Mouse (Mus musculus) CH12.LX (cell line): ENCODE data around the gene Ppp2r5e. TPM values are rescaled to one million over a fixed set of nuclear protein-coding genes. Genes with fewer than 3 reads are reported as not detected.

Experiments used
- DNase-seq: peaks from one replicate; pipeline ENCODE4 v3.0.0-alpha.2; 2013; ENCODE audit errors: extremely low read depth
- H3K27ac ChIP-seq: 2 replicates; pipeline ENCODE4 v1.5.1; 2012; ENCODE audit warnings: low read depth, mild to moderate bottlenecking, control low read depth, moderate library complexity; ENCODE audit not compliant: insufficient read depth
- H3K27me3 ChIP-seq: replicated peaks from 2 replicates; pipeline ENCODE3; 2012; ENCODE audit warnings: inconsistent platforms
- H3K36me3 ChIP-seq, 2 experiments: replicated peaks in 1 of 2; 2 replicates each; pipeline versions ENCODE3 to v1.6.1; 2012; ENCODE audit warnings: inconsistent platforms in 1 of 2, low read length in 1 of 2, mild to moderate bottlenecking in 1 of 2, mixed read lengths in 1 of 2, moderate library complexity in 1 of 2; ENCODE audit not compliant: control insufficient read depth in 1 of 2, insufficient read depth in 1 of 2
- H3K4me1 ChIP-seq, 2 experiments: 2 replicates each; pipeline ENCODE4 v1.6.1; 2012; ENCODE audit warnings: inconsistent platforms in 1 of 2, moderate library complexity in 1 of 2; ENCODE audit not compliant: insufficient read depth in 2 of 2, control insufficient read depth in 1 of 2
- H3K4me2 ChIP-seq: 2 replicates; pipeline ENCODE4 v1.6.1; 2012; ENCODE audit warnings: low read depth, mild to moderate bottlenecking, control low read depth; ENCODE audit not compliant: poor library complexity, insufficient read depth, severe bottlenecking
- H3K4me3 ChIP-seq, 3 experiments: fragments of 150-350 bp in 1 of 3; sonication (generic) in 1 of 3; replicated peaks in 1 of 3; 2 replicates each; pipeline versions ENCODE3 to v1.5.1; 2011 to 2012; ENCODE audit warnings: low read depth in 2 of 3, low read length in 2 of 3, mild to moderate bottlenecking in 2 of 3, moderate library complexity in 2 of 3, control low read depth in 1 of 3, improper control_type of control experiment in 1 of 3, inconsistent platforms in 1 of 3, mixed read lengths in 1 of 3; ENCODE audit not compliant: poor library complexity in 1 of 3
- H3K79me2 ChIP-seq: replicated peaks from 2 replicates; pipeline ENCODE4 v1.6.1; 2012; ENCODE audit warnings: mild to moderate bottlenecking, moderate library complexity; ENCODE audit not compliant: control insufficient read depth, poor library complexity, insufficient read depth, severe bottlenecking; ENCODE audit errors: extremely low read depth
- H3K9ac ChIP-seq: 2 replicates; pipeline ENCODE4 v1.6.1; 2012; ENCODE audit warnings: low read depth, mild to moderate bottlenecking, control low read depth, moderate library complexity; ENCODE audit not compliant: insufficient read depth
- H3K9me3 ChIP-seq: replicated peaks from 2 replicates; pipeline ENCODE3; 2012; ENCODE audit warnings: low read length, inconsistent platforms, mixed read lengths
- BHLHE40 ChIP-seq: IDR thresholded peaks from 2 replicates; pipeline ENCODE4 v1.6.1; 2011; ENCODE audit warnings: mild to moderate bottlenecking, low read depth, low read length, improper control_type of control experiment
- CHD2 ChIP-seq: IDR thresholded peaks from 2 replicates; pipeline ENCODE4 v1.6.1; 2011; ENCODE audit warnings: low read length, improper control_type of control experiment
- CTCF ChIP-seq, 2 experiments: IDR thresholded peaks in 1 of 2; conservative IDR thresholded peaks in 1 of 2; 2 replicates each; pipeline ENCODE4 v1.5.1; 2011 to 2012; ENCODE audit warnings: low read depth in 2 of 2, low read length in 2 of 2, improper control_type of control experiment in 1 of 2, inconsistent platforms in 1 of 2, mild to moderate bottlenecking in 1 of 2, moderate library complexity in 1 of 2
- E2F4 ChIP-seq: IDR thresholded peaks from 2 replicates; pipeline ENCODE4 v1.6.1; 2011; ENCODE audit warnings: low read depth, low read length, improper control_type of control experiment; ENCODE audit not compliant: insufficient replicate concordance
- GABPA ChIP-seq: IDR thresholded peaks from 2 replicates; pipeline ENCODE4 v1.6.1; 2012; ENCODE audit warnings: low read depth, low read length, improper control_type of control experiment, inconsistent platforms; ENCODE audit not compliant: insufficient replicate concordance
- KAT2A ChIP-seq: IDR thresholded peaks from 2 replicates; pipeline ENCODE4 v1.6.1; 2012; ENCODE audit warnings: low read length, improper control_type of control experiment, inconsistent platforms; ENCODE audit not compliant: insufficient replicate concordance
- MXI1 ChIP-seq: IDR thresholded peaks from 2 replicates; pipeline ENCODE4 v1.6.1; 2011; ENCODE audit warnings: mild to moderate bottlenecking, low read depth, low read length, improper control_type of control experiment
- PAX5 ChIP-seq: IDR thresholded peaks from 2 replicates; pipeline ENCODE4 v1.6.1; 2012; ENCODE audit warnings: low read length, inconsistent platforms, mixed read lengths
- POLR2AphosphoS2 ChIP-seq: IDR thresholded peaks from 2 replicates; pipeline ENCODE4 v1.6.1; 2011; ENCODE audit warnings: low read depth, low read length, improper control_type of control experiment
- RAD21 ChIP-seq: IDR thresholded peaks from 2 replicates; pipeline ENCODE4 v1.6.1; 2011; ENCODE audit warnings: low read depth, mild to moderate bottlenecking, low read length, improper control_type of control experiment, moderate library complexity
- SMC3 ChIP-seq: IDR thresholded peaks from 2 replicates; pipeline ENCODE4 v1.6.1; 2011; ENCODE audit warnings: low read depth, low read length, improper control_type of control experiment
- TBP ChIP-seq: conservative IDR thresholded peaks from 2 replicates; pipeline ENCODE4 v1.6.1; 2011; ENCODE audit warnings: low read depth, low read length, improper control_type of control experiment
- USF2 ChIP-seq: conservative IDR thresholded peaks from 2 replicates; pipeline ENCODE4 v1.6.1; 2011; ENCODE audit warnings: low read depth, low read length, improper control_type of control experiment
- ZC3H11A ChIP-seq: IDR thresholded peaks from 2 replicates; pipeline ENCODE4 v1.6.1; 2012; ENCODE audit warnings: low read depth, mild to moderate bottlenecking, inconsistent platforms, low read length, improper control_type of control experiment
- ZKSCAN1 ChIP-seq: IDR thresholded peaks from 2 replicates; pipeline ENCODE4 v1.6.1; 2012; ENCODE audit warnings: low read depth, inconsistent platforms, low read length, improper control_type of control experiment, borderline replicate concordance
- dilution Hi-C: fragments of 300-500 bp; cut with MboI; formaldehyde crosslinking; loops from 2 replicates; pipeline ENCODE4 v1.14.3; 2020; ENCODE audit warnings: low sequenced_read_pairs; ENCODE audit not compliant: extremely low pct_unique_long_range_greater_than_20kb, extremely low pct_ligation_motif_present
- in situ Hi-C: fragments of 300-500 bp; cut with MboI; formaldehyde crosslinking; loops from 3 replicates; pipeline ENCODE4 v1.14.3; 2019; ENCODE audit warnings: low sequenced_read_pairs, low pct_ligation_motif_present, low pct_unique_long_range_greater_than_20kb, mixed read lengths
- polyA plus RNA-seq: library from polyadenylated mRNA; unstranded; fragments of >175 nt; gene quantifications from 2 replicates; pipeline ENCODE4 v1.2.1, GENCODE M21; 2012; ENCODE audit warnings: low read depth; ENCODE audit not compliant: insufficient read length
- total RNA-seq, 2 experiments: library from RNA; depleted of rRNA; stranded (reverse); fragments of 300-350 nt in 1 of 2; fragments of >200 nt in 1 of 2; gene quantifications; 2 replicates each; pipeline ENCODE4 v1.2.3; 2012 to 2014

Gene Ppp2r5e
- total and polyA plus RNA-seq, 3 experiments: 9.3 to 21.7 (median 10.0) TPM

DNA sequence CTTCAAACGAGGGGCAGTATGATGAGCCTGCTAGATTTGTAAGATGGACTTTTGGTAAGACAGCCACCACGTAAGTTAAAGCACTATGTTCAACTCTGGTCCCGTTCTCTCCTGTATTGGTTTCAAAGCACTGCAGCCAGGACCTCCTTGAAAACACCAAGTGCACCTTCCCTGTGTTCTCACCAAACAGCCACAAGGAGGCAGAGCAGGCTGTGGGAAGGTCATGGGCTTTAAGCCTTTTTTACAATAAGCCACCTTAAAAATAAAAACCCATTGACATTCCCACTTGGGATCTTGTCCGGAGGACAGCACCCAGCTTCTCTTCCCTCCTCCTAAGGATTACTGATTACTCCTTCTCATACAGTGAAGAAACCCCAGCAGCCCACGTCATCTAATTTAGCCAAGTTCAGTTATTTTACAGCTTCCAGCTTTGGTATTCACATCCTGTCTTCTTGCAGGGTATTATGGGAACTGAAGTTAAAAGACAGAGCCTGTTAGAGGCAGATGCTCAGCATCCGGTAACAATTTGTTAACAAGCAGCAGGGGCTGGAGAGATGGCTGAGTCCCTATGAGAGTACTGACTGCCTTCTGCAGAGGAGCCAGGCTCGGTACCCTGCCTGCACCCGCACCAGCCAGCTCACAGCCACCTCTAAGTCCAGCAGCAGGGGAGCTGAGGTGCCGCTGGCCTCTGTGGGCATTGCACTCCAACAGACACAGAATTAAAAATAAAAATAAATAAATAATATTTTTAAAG lies 131.9 kb downstream of the Ppp2r5e start:
- dilution Hi-C loops (no loop called here), in situ Hi-C loops (loop anchor here (10.0 kb wide), 1 partner anchor 311 kb away; no protein-coding TSS in a partner anchor)
- no peaks in the 10 kb centered on the region for H3K79me2 ChIP-seq
- no peak overlapping the region for H3K4me2 ChIP-seq
- H3K36me3 ChIP-seq: peaks cover 44 to 85% of the 10 kb centered on the region in 2 experiments
- H3K27ac ChIP-seq: no peak overlapping the region
- no peak for TF ChIP-seq MXI1
- no peak for TF ChIP-seq CHD2
- TF ChIP-seq E2F4: no peak
- TF ChIP-seq GABPA: no peak
- peak; percentile 87 for TF ChIP-seq SMC3
- TF ChIP-seq KAT2A: no peak
- 0 out of 2 replicates have a peak, but pooled peaks have one; percentile 6 for TF ChIP-seq ZC3H11A
- peak in 1 of 2 experiments; percentile 79; a peak in 2 of 4 replicates for TF ChIP-seq CTCF (conservative IDR thresholded peaks at IDR 0.05 in 1 of 2, IDR thresholded peaks at IDR 0.05 in 1 of 2; ENCODE audit: low read depth in 2 of 2, low read length in 2 of 2)
- no peak for TF ChIP-seq PAX5
- peak; percentile 75 for TF ChIP-seq RAD21
- TF ChIP-seq, all 38 proteins: peak for 4
- H3K9me3 ChIP-seq: no peaks in the 10 kb centered on the region
- H3K27me3 ChIP-seq: no peaks in the 10 kb centered on the region
- no peaks in the 10 kb centered on the region for H3K4me1 ChIP-seq
- DNase-seq: peak; percentile 17
- no peak overlapping the region for H3K9ac ChIP-seq
- H3K4me3 ChIP-seq: no peak overlapping the region

DNA sequence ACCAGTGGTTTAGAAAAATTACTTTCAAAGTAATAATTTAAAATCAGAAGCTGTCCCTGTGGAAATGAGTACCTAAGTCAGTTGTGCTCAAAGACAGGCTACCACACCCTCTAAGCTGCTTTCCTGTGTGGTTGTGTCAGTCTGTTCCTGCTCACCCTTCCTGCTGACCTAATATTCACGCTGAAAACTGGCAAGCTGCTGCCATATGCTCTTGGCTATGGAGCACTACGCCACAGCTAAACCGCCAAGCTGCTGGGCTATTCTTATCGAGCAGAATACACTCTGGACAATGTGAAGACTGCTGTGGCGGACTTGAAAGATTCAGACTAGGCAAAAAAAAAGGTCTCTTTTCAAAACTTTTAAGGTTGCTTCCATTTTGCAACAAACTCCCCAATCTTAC lies 135.5 kb downstream of the Ppp2r5e start:
- Histone ChIP-seq H3K9ac (no peak overlapping the region), H3K4me2 (no peak overlapping the region), H3K4me1 (no peaks in the 10 kb centered on the region), H3K79me2 (no peaks in the 10 kb centered on the region), H3K9me3 (no peaks in the 10 kb centered on the region), H3K27me3 (no peaks in the 10 kb centered on the region), H3K4me3 (no peak overlapping the region), H3K36me3 (peaks cover 33 to 78% of the 10 kb centered on the region in 2 experiments), H3K27ac (no peak overlapping the region)
- in situ Hi-C loops (loop anchor here (10.0 kb wide), 1 partner anchor 314 kb away; no protein-coding TSS in a partner anchor), dilution Hi-C loops (no loop called here)
- no peak for DNase-seq
- TF ChIP-seq KAT2A (no peak), POLR2AphosphoS2 (no peak), TBP (no peak), BHLHE40 (no peak), USF2 (no peak), SMC3 (no peak), ZKSCAN1 (no peak)
